Mouse (Mus musculus) monocyte, adult 59 days (primary cell): ENCODE data around the gene Prcc. TPM values are rescaled to one million over a fixed set of nuclear protein-coding genes. Genes with fewer than 3 reads are reported as not detected.

Source experiments
- total RNA-seq, 2 experiments: library from RNA; stranded (reverse); gene quantifications; one replicate each; pipeline ENCODE4 v1.2.4; 2023

The Prcc gene
- total RNA-seq = 10 to 100 TPM; 36.3 to 37.0 TPM

DNA sequence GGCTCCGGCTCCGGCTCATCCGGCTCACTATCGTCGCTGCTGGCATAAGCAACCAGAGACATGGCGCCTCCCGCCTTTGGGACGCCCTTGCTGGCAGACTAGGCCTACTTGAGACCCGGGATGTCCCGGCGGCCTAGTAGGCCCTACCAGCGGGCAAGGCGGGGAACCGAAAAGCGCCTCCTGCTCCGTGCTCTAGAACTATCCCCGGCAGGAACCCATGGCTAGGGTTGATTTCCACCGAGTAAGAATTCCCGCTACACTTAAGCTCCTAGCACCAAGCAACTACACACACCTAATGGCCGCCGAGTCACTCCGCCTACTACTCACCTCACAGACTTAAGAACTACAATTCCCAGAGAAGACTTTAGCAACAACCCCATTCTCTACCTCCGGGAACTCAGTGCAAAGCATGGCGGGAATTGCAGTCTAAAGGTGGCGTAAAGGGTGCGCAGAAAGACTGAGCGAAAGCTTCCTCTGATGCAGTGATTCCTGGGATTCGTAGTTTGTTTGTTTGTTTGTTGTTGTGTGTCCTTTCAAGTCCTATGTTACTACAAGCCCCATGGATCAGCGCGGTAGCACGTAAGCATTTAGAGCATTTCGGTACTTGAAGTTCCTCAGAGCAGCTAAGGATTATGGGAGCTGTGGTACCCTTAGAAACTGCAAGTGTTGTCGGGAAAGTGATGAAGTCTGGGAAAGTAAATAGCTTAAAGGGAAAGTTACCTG, at the start of gene Prcc:
Gene Prcc, minus strand, starts transcription at position 328 of the 723 bp plus-strand sequence.

DNA sequence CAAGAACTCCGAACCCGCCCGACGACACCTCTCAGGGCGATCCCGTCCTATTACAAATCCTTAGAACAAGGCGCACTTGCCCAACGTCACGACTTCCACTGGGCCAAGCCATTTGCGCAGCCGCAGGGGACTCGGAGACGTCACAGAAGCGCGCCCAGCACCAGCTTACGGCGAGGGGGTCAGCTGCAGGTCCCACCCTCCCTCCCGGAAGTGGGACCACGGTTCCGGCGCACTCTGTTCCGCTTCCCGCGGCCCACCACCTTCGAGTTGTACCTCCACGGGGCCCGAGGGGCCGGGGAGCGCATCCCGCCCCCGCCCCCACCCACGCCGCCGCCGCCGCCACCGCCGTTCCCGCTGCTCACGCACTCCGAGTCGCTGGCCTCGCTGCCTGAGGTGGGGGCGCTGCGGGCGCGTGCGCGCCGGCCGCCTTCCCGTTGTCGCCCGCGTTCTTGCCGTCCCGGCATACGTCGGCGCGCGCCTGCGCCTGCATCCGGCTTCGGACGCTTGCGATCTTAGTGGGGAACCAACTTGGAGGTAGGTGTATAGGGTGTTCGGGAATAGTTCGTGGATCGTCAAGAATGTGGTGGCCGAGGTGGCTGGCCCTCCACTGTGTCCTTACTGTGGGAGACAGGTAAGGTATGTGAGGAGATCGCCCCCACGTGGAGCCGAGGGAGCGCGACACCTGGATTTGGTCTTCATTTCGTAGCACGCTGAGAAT, 44.8 kb upstream of the Prcc start, which contains the start of the genes Isg20l2 and Rrnad1:
Gene Isg20l2, plus strand, starts transcription at position 237 of the 718 bp plus-strand sequence.
Gene Rrnad1, minus strand, starts transcription at position 640 of the 718 bp plus-strand sequence.

DNA sequence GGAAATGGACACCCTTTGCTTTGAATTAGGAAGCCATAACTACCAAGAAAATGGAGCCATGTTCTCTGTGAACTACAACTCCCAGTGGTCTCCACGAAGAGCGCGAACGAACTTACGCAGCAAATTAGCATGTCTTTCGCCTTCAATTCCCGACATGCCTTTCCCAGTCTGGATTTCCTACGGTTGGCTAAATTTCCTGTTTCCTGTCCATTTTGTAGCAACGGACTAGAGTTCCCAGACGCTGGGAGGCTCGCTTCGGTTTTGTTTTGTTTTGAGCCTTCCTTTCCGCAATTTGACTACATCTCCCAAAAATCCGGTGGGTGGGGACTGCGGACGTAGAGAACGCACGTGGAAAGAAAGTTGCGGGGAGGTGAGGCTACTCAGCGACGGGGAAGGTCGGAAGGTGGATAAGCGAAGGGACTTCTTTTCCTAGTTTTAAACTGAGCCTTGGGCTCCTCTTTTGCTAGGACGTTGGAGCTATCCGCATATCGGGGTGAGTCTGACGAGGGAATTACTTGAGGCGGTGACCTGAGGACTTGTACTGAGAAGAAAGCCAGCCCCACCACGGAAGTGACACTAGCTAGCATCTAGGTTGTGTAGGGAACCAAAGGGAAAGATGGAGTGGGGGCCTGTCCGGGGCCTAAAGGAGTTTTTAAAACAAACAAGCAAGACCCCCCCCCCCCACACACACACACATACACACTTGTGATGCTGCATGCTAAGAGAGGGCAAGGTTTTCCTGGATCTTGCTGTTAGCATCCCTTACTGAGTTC, 34.1 kb upstream of the Prcc start, which contains the start of gene Mrpl24:
Gene Mrpl24, plus strand, starts transcription at position 171 of the 773 bp plus-strand sequence.

GRCm38 (mm10) chr3:87905880-87906485, 20.6 kb upstream of the Prcc start, which contains the start of gene Hdgf:
Gene Hdgf, plus strand, starts transcription at chr3:87906321.

DNA sequence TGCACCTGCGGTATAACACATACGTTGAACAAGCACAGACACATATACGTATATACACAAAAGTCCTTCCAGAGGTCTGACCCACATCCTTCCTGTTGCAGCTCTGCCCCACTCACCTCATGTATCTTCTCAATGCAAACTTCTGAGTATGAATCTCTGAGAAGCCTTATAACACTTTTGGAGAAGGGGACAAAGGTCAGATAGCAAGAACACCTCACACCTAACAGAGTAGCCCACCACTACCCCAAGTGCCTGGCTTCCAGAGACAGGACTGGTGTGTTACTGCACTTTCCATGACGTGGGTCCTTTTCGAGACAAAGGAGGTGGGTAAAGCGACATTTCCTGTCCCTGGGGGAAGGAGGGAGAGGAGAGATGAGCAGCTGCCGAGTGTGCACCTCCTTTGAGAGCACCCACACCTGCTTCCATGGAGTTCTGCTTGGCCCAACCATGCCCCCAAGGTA, 38.7 kb downstream of the Prcc start, which contains the start of gene Sh2d2a:
Gene Sh2d2a, plus strand, starts transcription at position 106 of the 461 bp plus-strand sequence.

DNA sequence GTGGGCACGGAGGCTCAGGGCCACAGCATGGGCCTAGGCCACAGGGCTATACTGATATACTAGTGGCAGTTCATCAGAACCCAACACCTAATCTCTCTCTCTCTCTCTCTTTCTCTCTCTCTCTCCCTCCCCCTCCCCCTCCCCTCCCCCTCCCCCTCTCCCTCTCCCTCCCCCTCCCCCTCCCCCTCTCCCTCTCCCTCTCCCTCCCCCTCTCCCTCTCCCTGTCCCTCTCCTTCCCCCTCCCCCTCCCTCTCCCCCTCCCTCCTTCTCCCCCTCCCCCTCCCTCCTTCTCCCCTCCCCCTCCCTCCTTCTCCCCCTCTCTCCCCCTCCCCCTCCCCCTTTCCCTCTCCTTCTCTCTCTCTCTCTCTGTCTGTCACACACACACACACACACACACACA, 61.2 kb downstream of the Prcc start, which contains the start of gene Pear1:
Gene Pear1, minus strand, starts transcription at position 101 of the 400 bp plus-strand sequence.

Other genes with a start within 250 kb of the Prcc start
- not detected for gene Lrrc71, start 137.0 kb downstream of the Prcc start, total RNA-seq
- gene Ntrk1, start 90.4 kb downstream of the Prcc start, total RNA-seq = not detected
- not detected for gene Insrr, start 88.7 kb downstream of the Prcc start, total RNA-seq
- gene Pear1, start 61.3 kb downstream of the Prcc start, total RNA-seq = 1 to 10 TPM in 1 of 2 experiments, under 1 TPM in 1; 0.81 to 1.4 TPM
- 1 to 10 TPM in 1 of 2 experiments, under 1 TPM in 1; 0.79 to 1.8 TPM for gene Sh2d2a, start 38.9 kb downstream of the Prcc start, total RNA-seq
- 10 to 100 TPM; 88.9 to 90.8 TPM for gene Hdgf, start 20.7 kb upstream of the Prcc start, total RNA-seq
- gene Mrpl24, start 33.9 kb upstream of the Prcc start, total RNA-seq = 10 to 100 TPM; 91.3 to 92.4 TPM
- gene Isg20l2, start 44.7 kb upstream of the Prcc start, total RNA-seq = 10 to 100 TPM; 37.4 to 39.6 TPM
- 10 to 100 TPM; 16.2 to 17.6 TPM for gene Rrnad1, start 45.1 kb upstream of the Prcc start, total RNA-seq
- gene Crabp2, start 63.1 kb upstream of the Prcc start, total RNA-seq = 1 to 10 TPM in 1 of 2 experiments, under 1 TPM in 1; 0.88 to 2.1 TPM
- gene Nes, start 85.5 kb upstream of the Prcc start, total RNA-seq = under 1 TPM; 0.16 to 0.18 TPM
- not detected for gene Bcan, start 114.6 kb upstream of the Prcc start, total RNA-seq
- gene Hapln2, start 142.0 kb upstream of the Prcc start, total RNA-seq = not detected
- 1 to 10 TPM; 4.7 to 4.8 TPM for gene Gpatch4, start 157.5 kb upstream of the Prcc start, total RNA-seq
- 10 to 100 TPM; 30.1 to 38.1 TPM for gene Naxe, start 172.9 kb upstream of the Prcc start, total RNA-seq
- gene Ttc24, start 192.7 kb upstream of the Prcc start, total RNA-seq = not detected
- under 1 TPM; 0.68 to 0.91 TPM for gene Iqgap3, start 196.4 kb upstream of the Prcc start, total RNA-seq